ENCODE assay signal across 8 mouse cellular contexts in the genomic region with DNA sequence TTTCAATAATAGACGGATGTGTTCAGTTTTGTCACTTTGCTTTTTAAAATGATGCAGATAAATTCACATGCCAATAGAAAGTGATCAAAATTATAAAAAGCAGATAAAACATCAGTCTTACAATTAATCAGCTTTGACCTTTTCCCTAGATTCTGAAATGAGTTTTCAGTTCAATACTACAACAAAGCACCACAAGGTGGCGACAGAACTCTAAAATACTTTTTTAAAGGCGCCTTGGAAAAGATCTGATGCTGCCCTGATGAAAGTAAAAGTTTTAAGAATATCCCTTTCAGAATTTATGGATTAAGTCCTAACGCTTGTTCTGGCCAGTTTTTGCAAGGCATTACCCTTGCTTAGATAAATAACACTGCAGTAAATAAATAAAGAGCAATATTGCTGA. TPM values are rescaled to one million over a fixed set of nuclear protein-coding genes. Genes with fewer than 3 reads are reported as not detected.
A peak's percentile ranks its signal among the peaks of the same experiment; 100 is the strongest.
DNase-seq lines count a peak whose midpoint lies in the region; ATAC-seq lines count a peak whose summit lies in the region.

No protein-coding gene starts in this region.

- no peak overlapping the region for H3K27ac ChIP-seq in liver, embryonic 12.5 days
- no peak overlapping the region for H3K27ac ChIP-seq in heart, embryonic 16.5 days (ENCODE audit: low read length)

- H3K27me3 ChIP-seq in liver, embryonic 12.5 days (replicated peaks), result peaks cover 5% of the 10 kb centered on the region; the same call in 1 of the 2 replicates
- no peaks in the 10 kb centered on the region for H3K27me3 ChIP-seq in heart, embryonic 16.5 days (ENCODE audit: control insufficient read depth, insufficient read depth, low read length)

- H3K4me1 ChIP-seq in liver, embryonic 12.5 days, result no peaks in the 10 kb centered on the region
- no peaks in the 10 kb centered on the region for H3K4me1 ChIP-seq in heart, embryonic 16.5 days (ENCODE audit: control insufficient read depth, insufficient read depth, low read length)

- 2% methylated on average over 4 of the region's 4 CpGs for WGBS in liver, embryonic 12.5 days (ENCODE audit: insufficient replicate concordance)
- 3% methylated on average over 4 of the region's 4 CpGs for WGBS in heart, embryonic 16.5 days

- ATAC-seq in liver, embryonic 12.5 days, result no peak
- ATAC-seq in heart, embryonic 16.5 days (replicated peaks; ENCODE audit: extremely low read depth, insufficient read depth, low FRiP score), result no peak
- ATAC-seq in erythroblast, adult 5-6 weeks (replicated peaks; ENCODE audit: low FRiP score, poor library complexity, severe bottlenecking), result no peak

- DNase-seq in liver (peak; percentile 20), NIH3T3 (ENCODE audit: low read depth) (peak; percentile 87)
- peak; percentile 12 to 63 for DNase-seq in cerebellum, postnatal 36 days
- peak; percentile 22 for DNase-seq in left cerebral cortex, postnatal 4 days
- DNase-seq in neural tube, embryonic 10.5 days (ENCODE audit: extremely low spot score, low spot score), result peak; percentile 21

- no peaks in the 10 kb centered on the region for H3K9me3 ChIP-seq in liver, embryonic 12.5 days (replicated peaks)
- H3K9me3 ChIP-seq in heart, embryonic 16.5 days (replicated peaks; ENCODE audit: control insufficient read depth, low read length), result no peaks in the 10 kb centered on the region

- H3K9ac ChIP-seq in liver, embryonic 12.5 days, result no peak overlapping the region
- peak overlapping the region; percentile 36; the same call in 1 of the 2 replicates for H3K9ac ChIP-seq in heart, embryonic 16.5 days (ENCODE audit: low read length)

- H3K4me2 ChIP-seq in liver, embryonic 12.5 days, result no peak overlapping the region
- H3K4me2 ChIP-seq in heart, embryonic 16.5 days (ENCODE audit: low read depth, low read length), result peak overlapping the region; percentile 28; the same call in 1 of the 2 replicates

- H3K4me3 ChIP-seq in liver, embryonic 12.5 days, result no peak overlapping the region
- H3K4me3 ChIP-seq in heart, embryonic 16.5 days (ENCODE audit: low read length), result peak overlapping the region; percentile 18; the same call in 1 of the 2 replicates

- intact Hi-C loops in left cerebral cortex, postnatal 4 days (cut with DNase I), result no loop called here

- no peaks in the 10 kb centered on the region for H3K36me3 ChIP-seq in liver, embryonic 12.5 days
- H3K36me3 ChIP-seq in heart, embryonic 16.5 days (ENCODE audit: control insufficient read depth, insufficient read depth), result no peaks in the 10 kb centered on the region

RNA-seq across cellular contexts. Expression of a gene that starts 12.9 kb away (rescaled TPM):
- polyA plus RNA-seq in liver, embryonic 12.5 days (2016; fragmentation: Nextera tagmentation; extraction: Ambion mirVana), result 29.7 and 30.5 TPM in 2 replicates
- 37.0 and 39.8 TPM in 2 replicates for polyA plus RNA-seq in heart, embryonic 16.5 days (2015; fragmentation: Nextera tagmentation; extraction: Ambion mirVana)
- 100 to 1,000 TPM; 148 to 161 TPM for total RNA-seq in left cerebral cortex, postnatal 4 days (2021)
- 34.9 and 82.2 TPM in 2 replicates for total RNA-seq in erythroblast, adult 5-6 weeks (2015; ENCODE audit: low replicate concordance)
- 82.6 and 96.5 TPM in 2 replicates for total RNA-seq in erythroblast, adult 5-6 weeks (2017; ENCODE audit: low replicate concordance)

RNA-seq across cellular contexts. Expression of a gene that starts 48.3 kb away (rescaled TPM):
- polyA plus RNA-seq in liver, embryonic 12.5 days (2016; fragmentation: Nextera tagmentation; extraction: Ambion mirVana), result 4.3 and 4.9 TPM in 2 replicates
- 12.3 and 13.9 TPM in 2 replicates for polyA plus RNA-seq in heart, embryonic 16.5 days (2015; fragmentation: Nextera tagmentation; extraction: Ambion mirVana)
- total RNA-seq in left cerebral cortex, postnatal 4 days (2021), result 10 to 100 TPM; 58.2 to 70.8 TPM
- total RNA-seq in erythroblast, adult 5-6 weeks (2015; ENCODE audit: low replicate concordance), result 0.19 and 1.9 TPM in 2 replicates
- total RNA-seq in erythroblast, adult 5-6 weeks (2017; ENCODE audit: low replicate concordance), result 2.7 and 3.5 TPM in 2 replicates

Comparison
In these comparisons a context has a peak if more than half of its experiments do, and no peak if none do; other contexts are left out.
1. DNase-seq: peak in every context shown above with its lines; median percentile 87 in NIH3T3; 38 in cerebellum, postnatal 36 days; 22 in left cerebral cortex, postnatal 4 days; 21 in neural tube, embryonic 10.5 days; 20 in liver.
2. RNA of a gene that starts 48.3 kb away (total RNA-seq): 58.2 to 70.8 TPM in left cerebral cortex, postnatal 4 days; 0.19 to 3.5 TPM in erythroblast, adult 5-6 weeks; every median in the first group is over 10 times any median in the second.